In genomic region chr14:16573475-16574171, GRCm38 (mm10) we compare ENCODE assay signal across 9 mouse cellular contexts.
A peak's percentile ranks its signal among the peaks of the same experiment; 100 is the strongest.
DNase-seq lines count a peak whose midpoint lies in the region; ATAC-seq and TF ChIP-seq lines count a peak whose summit lies in the region.
"Had no signal": no experiment of that assay in that cellular context is flagged by ENCODE, and none has a peak within 500 bp of the region (broad histone marks: within the 10 kb centered on the region; RNA-seq: fewer than 3 reads in every experiment).

No protein-coding gene starts in this region.

- H3K4me3 ChIP-seq in lung, embryonic 14.5 days (ENCODE audit: low read depth, low read length): peak overlapping the region; percentile 56
- peak overlapping the region; percentile 67 for H3K4me3 ChIP-seq in forebrain, embryonic 16.5 days (replicated peaks; ENCODE audit: low read length)
- peak overlapping the region; percentile 57 for H3K4me3 ChIP-seq in limb, embryonic 15.5 days
- H3K4me3 ChIP-seq in stomach, embryonic 15.5 days (replicated peaks): peak overlapping the region; percentile 54

- intact Hi-C loops in gastrocnemius, postnatal 36 days (cut with DNase I): no loop called here

- 20% methylated on average over 6 of the region's 6 CpGs for WGBS in lung, embryonic 14.5 days
- 61% methylated on average over 6 of the region's 6 CpGs for WGBS in forebrain, embryonic 16.5 days
- WGBS in limb, embryonic 15.5 days: 60% methylated on average over 6 of the region's 6 CpGs
- 27% methylated on average over 6 of the region's 6 CpGs for WGBS in stomach, embryonic 15.5 days

- no peaks in the 10 kb centered on the region for H3K9me3 ChIP-seq in lung, embryonic 14.5 days (ENCODE audit: low read depth, low read length)
- no peaks in the 10 kb centered on the region for H3K9me3 ChIP-seq in forebrain, embryonic 16.5 days (ENCODE audit: control insufficient read depth, low read length)
- no peaks in the 10 kb centered on the region for H3K9me3 ChIP-seq in limb, embryonic 15.5 days
- no peaks in the 10 kb centered on the region for H3K9me3 ChIP-seq in stomach, embryonic 15.5 days

- no peak overlapping the region for H3K27ac ChIP-seq in lung, embryonic 14.5 days (ENCODE audit: low read depth)
- H3K27ac ChIP-seq in forebrain, embryonic 16.5 days (ENCODE audit: low read length): no peak overlapping the region
- no peak overlapping the region for H3K27ac ChIP-seq in limb, embryonic 15.5 days
- peak overlapping the region; percentile 90 for H3K27ac ChIP-seq in stomach, embryonic 15.5 days

- H3K36me3 ChIP-seq in lung, embryonic 14.5 days (ENCODE audit: insufficient read depth): no peaks in the 10 kb centered on the region
- H3K36me3 ChIP-seq in forebrain, embryonic 16.5 days (ENCODE audit: control insufficient read depth, insufficient read depth): no peaks in the 10 kb centered on the region
- no peaks in the 10 kb centered on the region for H3K36me3 ChIP-seq in limb, embryonic 15.5 days
- H3K36me3 ChIP-seq in stomach, embryonic 15.5 days: no peaks in the 10 kb centered on the region

- 0 out of 2 replicates have a peak, but pooled peaks cover 8% of the 10 kb centered on the region for H3K4me1 ChIP-seq in lung, embryonic 14.5 days (ENCODE audit: insufficient read depth)
- H3K4me1 ChIP-seq in forebrain, embryonic 16.5 days (replicated peaks; ENCODE audit: control insufficient read depth, insufficient read depth, low read length): peaks cover 9% of the 10 kb centered on the region; the same call in 1 of the 2 replicates
- H3K4me1 ChIP-seq in limb, embryonic 15.5 days: peaks cover 11% of the 10 kb centered on the region; the same call in 1 of the 2 replicates
- no peaks in the 10 kb centered on the region; the same call in 1 of the 2 replicates for H3K4me1 ChIP-seq in stomach, embryonic 15.5 days

- TF ChIP-seq CTCF in lung, embryonic 14.5 days (IDR thresholded peaks at IDR 0.05; ENCODE audit: low read depth): no peak

- peak overlapping the region; percentile 63 for H3K9ac ChIP-seq in lung, embryonic 14.5 days
- no peak overlapping the region for H3K9ac ChIP-seq in forebrain, embryonic 16.5 days (replicated peaks; ENCODE audit: low read depth, low read length)
- H3K9ac ChIP-seq in limb, embryonic 15.5 days: no peak overlapping the region
- H3K9ac ChIP-seq in stomach, embryonic 15.5 days: peak overlapping the region; percentile 16; the same call in 1 of the 2 replicates

- H3K27me3 ChIP-seq in lung, embryonic 14.5 days (ENCODE audit: insufficient read depth, low read length): no peaks in the 10 kb centered on the region
- peaks cover 23% of the 10 kb centered on the region for H3K27me3 ChIP-seq in forebrain, embryonic 16.5 days (replicated peaks; ENCODE audit: control insufficient read depth, insufficient read depth, low read length)
- H3K27me3 ChIP-seq in limb, embryonic 15.5 days: no peaks in the 10 kb centered on the region
- H3K27me3 ChIP-seq in stomach, embryonic 15.5 days (replicated peaks): no peaks in the 10 kb centered on the region

- H3K4me2 ChIP-seq in lung, embryonic 14.5 days: peak overlapping the region; percentile 67
- peak overlapping the region; percentile 99 for H3K4me2 ChIP-seq in forebrain, embryonic 16.5 days (ENCODE audit: low read length)
- peak overlapping the region; percentile 89 for H3K4me2 ChIP-seq in limb, embryonic 15.5 days
- peak overlapping the region; percentile 74 for H3K4me2 ChIP-seq in stomach, embryonic 15.5 days

- no peak for ATAC-seq in lung, embryonic 14.5 days (ENCODE audit: insufficient read depth)
- no peak for ATAC-seq in forebrain, embryonic 16.5 days
- no peak for ATAC-seq in limb, embryonic 15.5 days (ENCODE audit: insufficient number of reproducible peaks, low FRiP score, low TSS enrichment, low read depth)
- ATAC-seq in stomach, embryonic 15.5 days (ENCODE audit: insufficient read depth, low FRiP score, low read depth): no peak

- no peak for DNase-seq in lung, embryonic 14.5 days
- DNase-seq in lung, postnatal 10 days: no peak
- DNase-seq in right cerebral cortex, postnatal 36 days (ENCODE audit: low spot score in 2 of 2): no peak
- DNase-seq in gastrocnemius, postnatal 36 days: no peak
- DNase-seq in ovary, adult 18-20 months (ENCODE audit: low spot score): no peak
- DNase-seq: cerebellum, adult 18-20 months had no signal

Comparison
In these comparisons a context has a peak if more than half of its experiments do, and no peak if none do; other contexts are left out.
1. H3K9ac ChIP-seq: peak in lung, embryonic 14.5 days (single experiment) and stomach, embryonic 15.5 days (single experiment); none in forebrain, embryonic 16.5 days (single experiment) and limb, embryonic 15.5 days (single experiment).
2. Peak in every context shown above with its lines, with median percentiles within 50 percentile points of each other: H3K4me2 ChIP-seq and H3K4me3 ChIP-seq.